Mouse (Mus musculus) bone marrow macrophage, adult 2 months (primary cell): ENCODE measurements around the gene Fam126a.

Experiments used
- CTCF ChIP-seq: IDR thresholded peaks from 2 replicates; pipeline ENCODE4 v1.5.1; 2012; ENCODE audit warnings: low read depth, mild to moderate bottlenecking, low read length, moderate library complexity
- POLR2A ChIP-seq: IDR thresholded peaks from 2 replicates; pipeline ENCODE4 v1.6.1; 2012; ENCODE audit warnings: mild to moderate bottlenecking, low read depth, low read length, borderline replicate concordance

DNA sequence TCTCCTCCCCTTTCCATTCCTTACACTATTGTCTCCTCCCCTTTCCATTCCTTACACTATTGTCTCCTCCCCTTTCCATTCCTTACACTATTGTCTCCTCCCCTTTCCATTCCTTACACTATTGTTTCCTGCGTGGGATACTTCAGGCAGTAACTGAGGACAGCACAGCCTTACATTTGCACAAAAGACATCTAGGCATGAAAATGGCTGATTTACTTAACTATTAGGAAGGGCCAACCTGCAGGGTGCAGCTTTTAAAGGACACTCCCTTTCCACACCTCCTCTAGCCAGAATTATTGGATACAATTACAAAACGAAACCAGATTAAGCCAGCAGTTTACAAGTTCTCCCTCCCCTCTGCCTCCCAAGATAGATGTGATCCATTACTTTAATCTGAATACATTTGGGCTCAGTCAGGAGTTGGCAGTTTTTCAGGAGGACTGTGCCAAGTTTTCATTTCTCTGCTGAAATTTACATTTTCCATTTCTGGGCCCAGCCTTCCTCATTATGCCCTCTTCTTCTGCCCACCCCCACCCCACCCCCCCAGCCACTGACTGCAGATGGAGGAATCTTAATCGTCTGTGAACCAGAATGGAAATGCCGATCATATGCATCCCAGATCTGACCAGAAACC lies 15.6 kb upstream of the Fam126a start:
- TF ChIP-seq CTCF, result no peak
- no peak for TF ChIP-seq POLR2A
